Mouse (Mus musculus): ENCODE results near the gene Larp6. TPM values are rescaled to one million over a fixed set of nuclear protein-coding genes. Genes with fewer than 3 reads are reported as not detected.

Larp6 gene
- not detected for polyA plus RNA-seq (2017; shearing (Covaris generic))

DNA sequence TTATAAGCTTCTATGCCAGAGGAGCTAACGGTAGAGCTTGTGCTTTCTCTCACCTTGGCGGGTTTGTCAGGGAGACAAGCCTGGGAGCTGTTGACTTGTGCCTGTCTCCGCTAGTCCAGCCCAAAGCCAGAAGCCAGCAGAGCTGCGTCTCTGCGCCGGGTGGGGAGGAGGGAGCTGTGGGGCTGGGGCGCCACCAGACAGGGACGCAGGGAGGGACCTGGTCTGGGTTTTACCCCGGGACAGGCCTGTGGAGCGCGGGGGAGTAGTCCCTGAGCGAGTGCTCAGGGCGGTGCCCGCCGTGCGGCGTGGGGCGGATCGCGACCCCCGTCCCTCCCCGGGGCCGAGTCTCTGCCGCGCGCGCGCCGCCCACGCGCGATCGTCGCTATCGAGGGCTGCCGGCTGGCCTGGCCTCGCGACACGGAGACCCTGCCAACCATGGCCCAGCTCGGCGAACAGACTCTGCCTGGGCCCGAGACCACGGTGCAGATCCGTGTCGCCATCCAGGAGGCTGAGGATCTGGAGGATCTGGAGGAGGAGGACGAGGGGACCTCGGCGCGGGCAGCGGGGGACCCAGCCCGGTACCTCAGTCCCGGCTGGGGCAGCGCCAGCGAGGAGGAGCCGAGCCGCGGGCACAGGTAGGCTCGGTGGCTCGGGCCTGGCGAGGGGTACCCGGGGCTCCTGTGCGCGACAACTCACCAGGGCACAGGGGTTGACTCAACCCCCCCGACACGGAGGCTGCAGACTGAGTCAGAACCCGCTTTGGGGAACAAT is at the start of gene Larp6:
Gene Larp6 (plus strand): TSS at position 219 of the 771 bp plus-strand sequence.

GRCm38 (mm10) chr9:60687891-60688324 is 24.9 kb upstream of the Larp6 start, which contains the start of gene Lrrc49:
TSS of gene Lrrc49 (minus strand) at chr9:60688158.

Other genes starting within 250 kb of the Larp6 start
- 0.46 TPM for gene Thsd4, start 190.9 kb upstream of the Larp6 start, polyA plus RNA-seq (2017; shearing (Covaris generic))
- gene Lrrc49, start 24.8 kb upstream of the Larp6 start, polyA plus RNA-seq (2017; shearing (Covaris generic)), result 1.4 TPM
- gene Uaca, start 81.6 kb downstream of the Larp6 start, polyA plus RNA-seq (2017; shearing (Covaris generic)), result 0.27 TPM